Mouse (Mus musculus) myocyte (in vitro differentiated cells): ENCODE data around the gene Adsl.

ENCODE experiments used
- MAX ChIP-seq: IDR thresholded peaks from one replicate; pipeline ENCODE4 v1.6.1; 2011; ENCODE audit warnings: low read depth, mild to moderate bottlenecking, control low read depth
- MYOD1 ChIP-seq, 3 experiments: IDR thresholded peaks; one replicate each; pipeline ENCODE4 v1.6.1; 2011; ENCODE audit warnings: control low read depth in 2 of 3, low read depth in 2 of 3, mild to moderate bottlenecking in 2 of 3, moderate library complexity in 1 of 3; ENCODE audit not compliant: insufficient read length in 2 of 3, control insufficient read depth in 1 of 3
- MYOG ChIP-seq, 3 experiments: IDR thresholded peaks; one replicate each; pipeline ENCODE4 v1.6.1; 2011; ENCODE audit warnings: control low read depth in 2 of 3, low read depth in 2 of 3, mild to moderate bottlenecking in 2 of 3; ENCODE audit not compliant: insufficient read length in 2 of 3, control insufficient read depth in 1 of 3, insufficient read depth in 1 of 3
- POLR2A ChIP-seq: IDR thresholded peaks from one replicate; pipeline ENCODE4 v1.6.1; 2011; ENCODE audit warnings: low read depth, mild to moderate bottlenecking, control low read depth, moderate library complexity; ENCODE audit not compliant: insufficient read length
- POLR2AphosphoS2 ChIP-seq: IDR thresholded peaks from one replicate; pipeline ENCODE4 v1.6.1; 2011; ENCODE audit warnings: low read depth, control low read depth; ENCODE audit not compliant: insufficient read length
- USF1 ChIP-seq: IDR thresholded peaks from one replicate; pipeline ENCODE4 v1.6.1; 2011; ENCODE audit warnings: low read depth, mild to moderate bottlenecking, control low read depth, moderate library complexity

GRCm38 (mm10) chr15:80977620-80978334, 29.5 kb downstream of the Adsl start, which contains the start of gene Sgsm3:
- TF ChIP-seq POLR2A (peak; percentile 97), USF1 (no peak), MAX (no peak), POLR2AphosphoS2 (peak; percentile 94), MYOD1 (IDR thresholded peaks at IDR 0.05; ENCODE audit: control insufficient read depth in 1 of 3, insufficient read length in 2 of 3, low read depth in 2 of 3) (peak in 2 of 3 experiments; percentile 83 to 85), MYOG (IDR thresholded peaks at IDR 0.05; ENCODE audit: control insufficient read depth in 1 of 3, insufficient read depth in 1 of 3, insufficient read length in 2 of 3, low read depth in 2 of 3) (peak in 2 of 3 experiments; percentile 83 to 89)
